Mouse (Mus musculus) liver, embryonic 14.5 days (tissue): Measurements from ENCODE around the gene Incenp.

Experiments
- CTCF ChIP-seq: IDR thresholded peaks from 2 replicates; pipeline ENCODE4 v1.5.1; 2016; ENCODE audit warnings: antibody characterized with exemption, low read depth, control low read depth
- EP300 ChIP-seq: IDR thresholded peaks from 2 replicates; pipeline ENCODE4 v1.6.1; 2016; ENCODE audit warnings: antibody characterized with exemption, low read depth

- TF ChIP-seq CTCF = no peak
- TF ChIP-seq EP300 = no peak
Measured at GRCm38 (mm10) chr19:9937428-9937827, 38.1 kb upstream of the Incenp start.
